Mouse (Mus musculus) liver, adult (tissue): ENCODE results near the gene Tfb1m.

ENCODE experiments used
- GATA4 ChIP-seq: IDR thresholded peaks from 2 replicates; pipeline ENCODE4 v1.6.1; 2014; ENCODE audit warnings: mild to moderate bottlenecking, low read length; ENCODE audit not compliant: insufficient replicate concordance

The Tfb1m gene

GRCm38 (mm10) chr17:3557331-3558311 lies at the start of gene Tfb1m:
Gene Tfb1m, minus strand, starts transcription at chr17:3557781.
- TF ChIP-seq GATA4: no peak

GRCm38 (mm10) chr17:3602954-3603672 lies 45.5 kb upstream of the Tfb1m start:
- TF ChIP-seq GATA4: no peak

GRCm38 (mm10) chr17:3598393-3598792 lies 40.8 kb upstream of the Tfb1m start:
- no peak for TF ChIP-seq GATA4

- TF ChIP-seq GATA4: no peak
These were observed 40.3 kb upstream of the Tfb1m start for GRCm38 (mm10) chr17:3597866-3598265.

GRCm38 (mm10) chr17:3597130-3597529 lies 39.5 kb upstream of the Tfb1m start:
- TF ChIP-seq GATA4: no peak

- TF ChIP-seq GATA4: no peak
These were observed 13.3 kb upstream of the Tfb1m start for GRCm38 (mm10) chr17:3570876-3571275.

- TF ChIP-seq GATA4: no peak
These were observed 4.8 kb upstream of the Tfb1m start for GRCm38 (mm10) chr17:3562405-3562804.

GRCm38 (mm10) chr17:3560534-3560933 lies 3.0 kb upstream of the Tfb1m start:
- no peak for TF ChIP-seq GATA4

GRCm38 (mm10) chr17:3558356-3558870 lies 832 bp upstream of the Tfb1m start:
- no peak for TF ChIP-seq GATA4

- TF ChIP-seq GATA4: no peak
These were observed 1.3 kb downstream of the Tfb1m start for GRCm38 (mm10) chr17:3556251-3556650.

GRCm38 (mm10) chr17:3547725-3548124 lies 9.9 kb downstream of the Tfb1m start:
- TF ChIP-seq GATA4: no peak

GRCm38 (mm10) chr17:3541033-3541432 lies 16.5 kb downstream of the Tfb1m start:
- TF ChIP-seq GATA4: no peak

- TF ChIP-seq GATA4: no peak
These were observed 17.3 kb downstream of the Tfb1m start for GRCm38 (mm10) chr17:3540304-3540703.

GRCm38 (mm10) chr17:3533425-3533824 lies 24.2 kb downstream of the Tfb1m start:
- TF ChIP-seq GATA4: no peak

GRCm38 (mm10) chr17:3532254-3532653 lies 25.3 kb downstream of the Tfb1m start, which contains the start of gene Cldn20:
Gene Cldn20, plus strand, starts transcription at chr17:3532554.
- TF ChIP-seq GATA4: no peak

- no peak for TF ChIP-seq GATA4
These were observed 25.9 kb downstream of the Tfb1m start for GRCm38 (mm10) chr17:3531641-3532040.

- no peak for TF ChIP-seq GATA4
These were observed 27.0 kb downstream of the Tfb1m start for GRCm38 (mm10) chr17:3530549-3530948.
